Mouse (Mus musculus) limb, embryonic 14.5 days (tissue): ENCODE measurements around the gene Cct4. TPM values are rescaled to one million over a fixed set of nuclear protein-coding genes. Genes with fewer than 3 reads are reported as not detected.

ENCODE experiments used
- ATAC-seq: fragments of 200-750 bp; cut with Nextera tagmentation; 2 replicates; pipeline ENCODE4 v1.8.0; 2017; ENCODE audit warnings: low read depth, moderate number of reproducible peaks, moderate TSS enrichment; ENCODE audit not compliant: low FRiP score
- DNase-seq: peaks from one replicate; pipeline ENCODE4 v3.0.0-alpha.2; 2015; ENCODE audit warnings: low spot score
- H3K27ac ChIP-seq: fragments of 300-500 bp; sonication (generic); replicated peaks from 2 replicates; pipeline ENCODE4 v1.5.1; 2014; ENCODE audit warnings: low read depth, mild to moderate bottlenecking, low read length, moderate library complexity, mixed read lengths
- H3K27me3 ChIP-seq: fragments of 300-500 bp; sonication (generic); 2 replicates; pipeline ENCODE4 v1.6.1; 2014; ENCODE audit warnings: low read length, mixed read lengths; ENCODE audit not compliant: control insufficient read depth, insufficient read depth
- H3K36me3 ChIP-seq: fragments of 300-500 bp; sonication (generic); 2 replicates; pipeline ENCODE4 v1.6.1; 2014; ENCODE audit warnings: mild to moderate bottlenecking, low read length, moderate library complexity, mixed read lengths; ENCODE audit not compliant: control insufficient read depth, insufficient read depth
- H3K4me1 ChIP-seq: fragments of 300-500 bp; sonication (generic); 2 replicates; pipeline ENCODE4 v1.6.1; 2014; ENCODE audit warnings: antibody characterized with exemption, low read length, mixed read lengths; ENCODE audit not compliant: control insufficient read depth, insufficient read depth
- H3K4me2 ChIP-seq: fragments of 300-500 bp; sonication (generic); replicated peaks from 2 replicates; pipeline ENCODE4 v1.6.1; 2014; ENCODE audit warnings: low read depth, mild to moderate bottlenecking, low read length, moderate library complexity; ENCODE audit not compliant: severe bottlenecking
- H3K4me3 ChIP-seq: fragments of 300-500 bp; sonication (generic); replicated peaks from 2 replicates; pipeline ENCODE4 v1.5.1; 2014; ENCODE audit warnings: low read length
- H3K9ac ChIP-seq: fragments of 300-500 bp; sonication (generic); 2 replicates; pipeline ENCODE4 v1.6.1; 2014; ENCODE audit warnings: mild to moderate bottlenecking, low read depth, low read length, moderate library complexity; ENCODE audit not compliant: severe bottlenecking
- H3K9me3 ChIP-seq: fragments of 300-500 bp; sonication (generic); 2 replicates; pipeline ENCODE4 v1.6.1; 2016; ENCODE audit warnings: low read length; ENCODE audit not compliant: control insufficient read depth
- POLR2A ChIP-seq: fragments of 200-500 bp; IDR thresholded peaks from 2 replicates; pipeline ENCODE4 v1.8.0; 2012; ENCODE audit warnings: inconsistent platforms, mild to moderate bottlenecking, moderate library complexity, borderline replicate concordance; ENCODE audit not compliant: insufficient read depth, insufficient read length; ENCODE audit errors: extremely low read depth
- WGBS: fragments of 180-500 bp; shearing (Covaris S2); extraction: QIAGEN DNeasy Blood & Tissue Kit; methylation state at CpG from one replicate; pipeline ENCODE4 v1.1.7; 2014; 5-methylcytosine and 5-hydroxymethylcytosine counted together
- polyA plus RNA-seq, 2 experiments: library from polyadenylated mRNA; depleted of rRNA in 1 of 2; stranded (reverse) in 1 of 2; unstranded in 1 of 2; fragments of >200 nt; fragmentation: Nextera tagmentation in 1 of 2; extraction: Ambion mirVana in 1 of 2; gene quantifications; 2 replicates each; pipeline versions ENCODE4 v1.2.1 to v1.2.3; 2012 to 2014

Cct4 gene
- polyA plus RNA-seq, 2 experiments, result 153 to 267 TPM

DNA sequence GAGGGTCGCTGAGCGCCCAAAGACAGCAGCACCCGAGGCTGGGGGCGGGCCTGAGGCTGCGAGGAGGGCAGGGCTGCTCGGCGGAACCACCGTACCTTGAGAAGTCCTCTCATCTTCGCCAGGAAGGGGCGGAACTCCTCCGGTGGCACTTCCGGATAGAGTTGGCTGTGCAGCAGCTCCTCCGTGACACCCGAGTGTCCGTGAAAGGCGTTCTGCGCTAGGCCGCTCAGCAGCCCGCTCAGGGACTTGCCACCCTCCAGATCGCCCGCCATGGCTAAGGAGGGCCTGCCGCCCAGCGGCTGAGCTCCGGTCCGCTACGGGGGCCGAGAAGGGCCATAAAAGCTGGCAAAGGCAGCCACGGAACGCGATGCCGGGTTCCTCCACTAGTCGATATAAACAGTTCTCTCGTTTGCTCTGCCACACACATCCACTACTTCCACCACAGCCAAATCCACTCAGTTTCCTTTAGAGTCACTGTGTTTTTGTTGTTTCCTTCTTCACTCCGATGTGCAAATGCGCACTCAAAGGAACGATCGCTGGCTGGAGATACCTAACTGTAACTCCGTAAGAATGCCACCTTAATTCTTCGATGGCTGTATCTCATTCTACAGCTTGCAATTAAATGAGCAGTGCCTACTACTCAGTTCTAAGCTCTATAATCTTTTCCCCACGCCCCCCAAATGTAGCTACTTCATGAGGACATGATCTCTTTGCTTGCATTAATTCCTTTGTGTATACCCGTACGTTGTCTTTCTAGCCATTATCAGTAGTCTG is 8.1 kb upstream of the Cct4 start, which contains the start of the genes Gm28048 and Commd1:
Gm28048 (minus strand) TSS at position 107 of the 774 bp plus-strand sequence.
Commd1 (minus strand) TSS at position 399 of the 774 bp plus-strand sequence.
- ATAC-seq, result peak; percentile 93
- 3% methylated on average over 40 of the region's 42 CpGs for WGBS
- peak within 1 kb of the TSS; percentile 94 for H3K27ac ChIP-seq
- TF ChIP-seq POLR2A, result peak; percentile 94
- H3K4me1 ChIP-seq, result peaks cover 7% of the 10 kb centered on the region; the same call in 1 of the 2 replicates
- H3K27me3 ChIP-seq, result no peaks in the 10 kb centered on the region
- peak within 1 kb of the TSS; percentile 72 for H3K9ac ChIP-seq
- H3K36me3 ChIP-seq, result peaks cover 17% of the 10 kb centered on the region
- no peaks in the 10 kb centered on the region for H3K9me3 ChIP-seq
- peak; percentile 94 for DNase-seq
- peak within 1 kb of the TSS; percentile 63 for H3K4me3 ChIP-seq
- H3K4me2 ChIP-seq, result peak within 1 kb of the TSS; percentile 56

DNA sequence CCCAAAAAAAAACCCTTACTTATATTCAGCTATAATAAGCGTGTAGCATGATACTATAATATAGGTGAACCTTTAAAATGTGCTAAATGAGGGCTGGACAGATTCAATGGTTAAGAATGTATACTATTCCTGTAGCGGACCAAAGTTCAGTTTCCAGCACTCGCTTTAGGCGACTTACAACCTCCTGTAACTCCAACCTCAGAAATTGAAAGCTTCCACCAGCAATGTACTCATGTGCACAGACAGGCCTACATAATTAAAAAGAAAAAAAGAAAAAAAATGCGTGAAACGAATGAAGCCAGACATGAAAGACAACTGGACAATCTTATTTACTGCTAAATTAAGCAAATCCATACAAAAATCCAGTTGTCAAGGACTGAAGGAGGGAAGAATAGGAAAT is 7.5 kb upstream of the Cct4 start:
- H3K4me1 ChIP-seq, result peaks cover 7% of the 10 kb centered on the region; the same call in 1 of the 2 replicates
- no peak for ATAC-seq
- TF ChIP-seq POLR2A, result no peak
- no peak overlapping the region for H3K4me3 ChIP-seq
- H3K27me3 ChIP-seq, result no peaks in the 10 kb centered on the region
- H3K36me3 ChIP-seq, result peaks cover 11% of the 10 kb centered on the region
- DNase-seq, result no peak
- H3K27ac ChIP-seq, result no peak overlapping the region
- H3K4me2 ChIP-seq, result peak overlapping the region; percentile 56; the same call in 1 of the 2 replicates
- 73% methylated on average over 6 of the region's 6 CpGs for WGBS
- no peaks in the 10 kb centered on the region for H3K9me3 ChIP-seq
- no peak overlapping the region; the same call in 1 of the 2 replicates for H3K9ac ChIP-seq

DNA sequence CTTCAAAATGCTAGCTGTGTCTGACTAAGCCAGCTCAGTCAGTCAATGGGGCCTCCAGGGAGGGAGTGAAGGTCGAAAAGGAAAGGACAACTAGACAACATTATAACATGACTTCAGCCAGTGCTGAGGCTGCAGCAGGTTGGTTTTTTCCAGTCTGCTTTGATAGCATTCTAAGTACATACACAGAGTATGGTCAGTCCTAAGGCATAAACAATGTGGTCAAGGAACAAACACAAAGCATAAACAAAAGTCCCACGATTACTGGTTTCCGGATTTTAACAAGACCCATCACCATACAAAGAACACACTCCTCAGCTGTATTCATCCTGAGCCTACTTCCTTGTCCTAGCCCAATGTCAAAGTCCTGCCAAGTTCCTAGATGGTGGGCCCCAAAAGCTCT is 4.8 kb upstream of the Cct4 start:
- ATAC-seq (no peak), DNase-seq (no peak)
- 78% methylated on average over 3 of the region's 3 CpGs for WGBS
- no peaks in the 10 kb centered on the region for H3K36me3 ChIP-seq
- peaks cover 7% of the 10 kb centered on the region; the same call in 1 of the 2 replicates for H3K4me1 ChIP-seq
- H3K4me2 ChIP-seq, result no peak overlapping the region
- no peaks in the 10 kb centered on the region for H3K9me3 ChIP-seq
- H3K27me3 ChIP-seq, result no peaks in the 10 kb centered on the region
- TF ChIP-seq POLR2A, result no peak
- no peak overlapping the region for H3K9ac ChIP-seq
- H3K27ac ChIP-seq, result no peak overlapping the region
- H3K4me3 ChIP-seq, result no peak overlapping the region

DNA sequence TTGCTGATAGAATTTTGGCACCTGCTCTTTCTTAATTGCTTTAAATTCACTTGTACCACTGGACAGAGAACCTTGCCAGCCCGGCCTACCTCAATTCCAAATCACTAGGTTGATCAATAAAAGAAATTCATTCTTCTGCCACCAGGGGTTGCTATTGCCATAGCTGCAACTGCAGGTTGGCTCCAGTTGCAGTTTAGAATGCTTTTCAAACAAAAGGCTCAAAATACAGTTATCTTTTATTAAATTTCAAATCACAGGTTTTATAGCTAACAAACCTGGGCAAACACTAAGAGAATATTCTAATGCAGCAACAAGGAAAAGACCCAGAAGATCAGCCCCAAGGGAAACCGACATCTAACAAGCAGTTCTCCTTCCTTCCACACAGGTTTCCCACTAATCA is 3.0 kb upstream of the Cct4 start:
- peaks cover 10% of the 10 kb centered on the region; the same call in 1 of the 2 replicates for H3K4me1 ChIP-seq
- H3K9ac ChIP-seq, result no peak overlapping the region
- H3K9me3 ChIP-seq, result no peaks in the 10 kb centered on the region
- H3K27me3 ChIP-seq, result no peaks in the 10 kb centered on the region
- 38% methylated on average over 2 of the region's 2 CpGs for WGBS
- ATAC-seq, result no peak
- H3K27ac ChIP-seq, result no peak overlapping the region
- H3K4me2 ChIP-seq, result no peak overlapping the region
- no peak overlapping the region for H3K4me3 ChIP-seq
- H3K36me3 ChIP-seq, result no peaks in the 10 kb centered on the region
- no peak for TF ChIP-seq POLR2A
- peak; percentile 83 for DNase-seq

DNA sequence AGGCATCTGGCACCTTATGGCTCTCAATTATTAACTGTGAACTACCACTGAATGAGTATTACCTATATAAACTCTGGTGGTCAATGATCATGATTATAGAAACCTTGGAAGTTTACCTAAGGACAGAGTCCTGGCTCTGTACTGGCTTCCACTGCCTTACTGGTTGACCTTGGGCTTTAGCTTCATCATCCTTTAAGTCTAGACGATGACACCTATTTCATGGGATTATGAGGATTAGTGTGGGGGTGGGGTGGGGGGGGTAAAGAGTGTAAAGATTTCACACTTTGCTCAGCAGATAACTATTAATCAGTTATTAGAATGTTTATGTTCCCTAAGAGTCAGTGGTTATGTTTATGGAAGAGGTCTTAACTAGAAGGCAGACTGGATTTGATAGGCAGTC is 533 bp upstream of the Cct4 start:
- Histone ChIP-seq H3K4me3 (peak overlapping the region; percentile 67), H3K9me3 (no peaks in the 10 kb centered on the region), H3K4me1 (peaks cover 10% of the 10 kb centered on the region; the same call in 1 of the 2 replicates), H3K36me3 (peaks cover 12% of the 10 kb centered on the region), H3K9ac (peak overlapping the region; percentile 90), H3K27ac (peak overlapping the region; percentile 94), H3K4me2 (peak overlapping the region; percentile 56), H3K27me3 (no peaks in the 10 kb centered on the region)
- DNase-seq, result no peak
- TF ChIP-seq POLR2A, result no peak
- no peak for ATAC-seq
- 65% methylated on average over 1 of the region's 1 CpGs for WGBS
